Mouse (Mus musculus) CH12F3 (cell line): ENCODE data around the gene Slc39a11.

Experiments
- in situ Hi-C: fragments of 300-500 bp; cut with MboI; formaldehyde crosslinking; loops from 2 replicates; pipeline ENCODE4 v1.14.3; 2020; ENCODE audit warnings: low sequenced_read_pairs

Slc39a11 gene

DNA sequence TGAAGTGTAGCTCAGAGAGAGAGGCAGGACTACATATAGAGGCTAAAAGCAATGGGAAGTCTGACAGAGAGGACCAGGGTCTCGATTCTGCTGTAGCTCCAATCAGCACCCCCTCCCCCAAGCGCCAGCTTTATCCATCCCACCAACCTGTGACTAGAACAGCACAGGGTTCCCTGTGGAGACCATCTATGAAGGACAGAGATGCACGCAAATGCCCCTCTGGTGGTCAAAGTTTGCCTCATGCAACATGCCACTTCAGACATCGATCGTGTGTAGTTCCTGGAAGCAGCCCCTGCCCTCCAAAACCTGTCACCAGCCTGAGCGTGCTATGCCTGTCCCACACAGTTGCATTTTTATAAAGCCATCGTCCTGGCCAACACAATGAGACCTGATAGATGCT lies 129.9 kb downstream of the Slc39a11 start:
- in situ Hi-C loops = no loop called here

DNA sequence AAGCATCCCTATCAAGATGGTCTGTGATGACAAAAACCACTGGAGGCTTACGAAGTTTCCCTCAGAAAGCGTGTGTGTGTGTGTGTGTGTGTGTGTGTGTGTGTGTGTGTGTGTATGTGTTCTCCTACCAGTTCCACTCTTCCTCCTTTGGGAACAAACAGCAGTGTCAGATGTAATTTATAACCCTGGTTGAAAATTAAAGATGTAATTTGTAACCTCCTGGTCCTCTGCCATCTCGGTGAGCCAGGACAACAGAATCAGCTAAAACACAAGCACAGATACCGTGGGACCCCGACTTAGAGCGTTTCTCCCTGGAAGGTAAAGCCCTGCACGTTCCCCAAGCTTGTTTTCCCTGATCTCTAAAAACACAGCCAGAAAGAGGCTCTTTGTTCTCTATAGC lies 131.7 kb downstream of the Slc39a11 start:
- in situ Hi-C loops = no loop called here

GRCm38 (mm10) chr11:113516156-113516555 lies 133.7 kb downstream of the Slc39a11 start:
- in situ Hi-C loops = no loop called here

GRCm38 (mm10) chr11:113512976-113513375 lies 136.9 kb downstream of the Slc39a11 start:
- in situ Hi-C loops = no loop called here

DNA sequence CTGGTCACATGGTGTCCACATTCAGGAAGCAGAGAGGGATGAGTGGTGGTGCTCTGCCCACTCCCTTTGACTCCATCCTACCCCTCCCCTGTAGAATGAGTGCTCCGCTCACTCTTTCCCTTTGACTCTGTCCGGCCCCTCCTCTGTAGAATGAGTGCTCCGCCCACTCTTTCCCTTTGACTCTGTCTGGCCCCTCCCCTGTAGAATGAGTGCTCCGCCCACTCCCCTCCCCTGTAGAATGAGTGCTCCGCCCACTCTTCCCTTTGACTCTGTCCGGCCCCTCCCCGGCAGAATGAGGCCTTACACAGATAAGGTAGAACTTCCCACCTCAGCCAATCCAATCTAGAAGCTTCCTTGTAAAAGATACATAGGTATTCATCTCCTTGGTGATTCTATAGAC lies 137.7 kb downstream of the Slc39a11 start:
- in situ Hi-C loops = no loop called here

GRCm38 (mm10) chr11:113510969-113511625 lies 138.8 kb downstream of the Slc39a11 start:
- in situ Hi-C loops = no loop called here

- in situ Hi-C loops = no loop called here
Measured at GRCm38 (mm10) chr11:113510249-113510648, 139.6 kb downstream of the Slc39a11 start.

GRCm38 (mm10) chr11:113507716-113508480 lies 142.0 kb downstream of the Slc39a11 start:
- in situ Hi-C loops = no loop called here

DNA sequence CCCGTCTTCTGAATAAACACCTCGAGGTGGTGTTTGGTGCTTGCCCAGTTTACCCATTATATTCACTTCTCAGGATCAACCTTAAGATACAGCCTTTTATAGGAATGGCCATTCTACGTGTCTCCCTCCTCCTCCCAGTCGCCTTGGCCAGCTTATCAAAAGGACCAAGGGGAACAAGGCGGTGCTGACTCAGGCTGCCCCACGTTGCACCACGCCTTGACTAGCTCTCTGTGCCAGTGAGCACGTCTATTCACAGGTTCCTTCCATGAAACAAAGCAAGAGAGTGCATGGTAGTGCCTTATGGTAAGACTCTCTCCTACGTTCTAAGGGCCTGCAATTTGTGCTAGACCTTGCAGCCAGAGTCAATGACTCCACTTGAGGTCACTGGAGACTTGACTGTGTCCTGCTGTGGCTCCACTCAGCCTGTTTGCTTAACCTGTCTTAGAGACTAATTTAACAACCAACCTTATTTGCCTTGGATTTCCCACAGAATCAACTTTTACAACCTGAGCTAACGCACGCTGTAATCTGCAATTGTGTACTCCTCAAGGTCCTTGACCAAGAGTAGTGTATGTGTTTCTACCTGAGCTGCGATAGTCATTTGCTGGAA lies 144.2 kb downstream of the Slc39a11 start:
- in situ Hi-C loops = no loop called here

- in situ Hi-C loops = no loop called here
Measured at GRCm38 (mm10) chr11:113504459-113505062, 145.3 kb downstream of the Slc39a11 start.

DNA sequence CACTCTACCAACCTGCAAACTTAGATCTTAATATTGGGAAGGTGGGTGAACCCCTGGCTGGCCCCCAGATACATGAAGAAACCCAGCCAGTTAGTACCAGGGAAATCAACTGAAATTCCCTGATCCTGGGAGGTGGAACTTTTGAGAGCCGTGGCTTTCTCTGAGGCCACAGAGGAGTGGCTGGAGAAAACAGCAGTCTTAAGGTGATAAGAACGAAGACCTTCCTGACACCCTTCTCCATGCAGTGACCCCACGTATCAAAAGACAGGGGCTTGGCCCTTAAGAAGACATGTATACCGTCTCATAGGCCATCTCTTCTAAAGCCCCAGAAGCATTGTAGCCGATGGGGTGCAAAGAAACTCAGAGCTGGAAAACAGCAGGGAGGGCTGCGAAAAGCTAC lies 146.9 kb downstream of the Slc39a11 start:
- in situ Hi-C loops = no loop called here

DNA sequence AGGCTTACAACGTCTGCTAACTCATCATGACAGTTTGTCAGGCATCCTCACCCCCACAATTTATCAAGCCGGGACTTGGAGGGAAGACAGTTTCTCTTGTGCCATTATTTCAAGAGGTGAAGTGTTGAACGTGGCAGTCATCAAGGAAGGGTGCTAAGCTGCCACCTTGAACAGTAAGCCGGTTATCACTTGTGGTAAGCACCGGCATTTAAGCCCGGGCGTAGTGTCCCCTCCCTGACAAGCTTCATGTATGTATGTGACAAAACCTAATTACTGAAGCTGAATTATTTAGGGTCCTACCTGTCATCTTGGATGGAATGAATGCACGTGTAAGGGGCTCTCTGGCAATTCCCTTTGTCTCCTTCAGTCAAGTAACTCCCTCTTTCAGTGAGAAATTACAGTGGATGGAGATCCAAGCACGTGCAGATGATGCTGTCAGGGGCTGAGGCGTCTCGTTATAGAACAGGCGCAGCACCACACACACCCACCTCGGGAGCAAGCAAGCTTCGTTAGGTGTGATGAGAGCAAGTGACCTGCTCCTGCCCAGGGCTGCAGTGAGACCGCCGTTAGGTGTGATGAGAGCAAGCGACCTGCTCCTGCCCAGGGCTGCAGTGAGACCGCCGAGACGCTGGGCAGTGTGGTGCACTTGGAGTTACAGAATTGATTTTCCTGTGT lies 149.1 kb downstream of the Slc39a11 start:
- in situ Hi-C loops = no loop called here

GRCm38 (mm10) chr11:113498889-113499288 lies 151.0 kb downstream of the Slc39a11 start:
- in situ Hi-C loops = no loop called here

DNA sequence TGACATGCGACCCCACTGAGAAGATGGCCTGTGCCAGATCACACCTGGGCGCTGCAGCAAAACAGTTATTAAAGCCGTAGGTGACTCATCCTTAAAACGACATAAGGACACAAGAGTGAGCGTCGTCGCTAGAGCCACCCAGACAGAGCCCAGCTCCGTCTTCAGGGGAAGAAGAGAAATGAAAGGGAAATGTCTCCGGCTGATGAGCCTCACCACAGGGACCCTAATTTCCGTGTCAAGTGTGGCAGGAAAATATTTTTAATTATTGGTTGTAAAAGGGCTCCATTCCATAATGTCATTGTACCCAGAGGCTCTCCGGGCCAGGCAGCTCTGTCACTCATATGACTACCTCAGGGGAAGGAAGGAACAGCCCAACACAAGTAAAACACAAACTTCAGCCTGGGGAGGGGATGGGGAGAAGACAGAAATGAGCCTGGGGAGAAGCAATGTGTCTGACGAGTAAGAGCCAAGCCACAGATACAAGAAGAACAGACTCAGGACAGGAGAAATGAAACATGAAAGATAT lies 155.8 kb downstream of the Slc39a11 start:
- in situ Hi-C loops = no loop called here

- in situ Hi-C loops = no loop called here
Measured at GRCm38 (mm10) chr11:113490530-113491520, 159.1 kb downstream of the Slc39a11 start.

- in situ Hi-C loops = no loop called here
Measured at GRCm38 (mm10) chr11:113487603-113488335, 162.1 kb downstream of the Slc39a11 start.

DNA sequence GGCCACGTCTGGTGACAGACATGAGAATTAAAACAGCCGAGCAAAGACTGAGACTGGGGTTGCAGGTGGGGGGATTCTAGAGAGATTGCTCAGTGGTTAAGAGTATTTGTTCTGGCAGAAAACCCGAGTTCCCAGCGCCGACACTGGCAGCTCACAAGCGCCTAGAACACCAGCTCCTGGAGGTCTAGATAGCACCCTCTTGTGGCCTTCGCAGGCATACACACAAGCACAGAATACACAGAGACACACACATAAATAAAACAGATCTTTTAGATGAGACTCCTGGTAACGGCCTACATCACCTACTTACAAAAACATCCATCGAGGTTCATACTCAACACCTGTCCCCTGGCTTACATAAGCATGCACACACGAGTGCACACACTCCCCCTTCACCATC lies 165.8 kb downstream of the Slc39a11 start:
- in situ Hi-C loops = no loop called here

- in situ Hi-C loops = no loop called here
Measured at GRCm38 (mm10) chr11:113477550-113477949, 172.3 kb downstream of the Slc39a11 start.

DNA sequence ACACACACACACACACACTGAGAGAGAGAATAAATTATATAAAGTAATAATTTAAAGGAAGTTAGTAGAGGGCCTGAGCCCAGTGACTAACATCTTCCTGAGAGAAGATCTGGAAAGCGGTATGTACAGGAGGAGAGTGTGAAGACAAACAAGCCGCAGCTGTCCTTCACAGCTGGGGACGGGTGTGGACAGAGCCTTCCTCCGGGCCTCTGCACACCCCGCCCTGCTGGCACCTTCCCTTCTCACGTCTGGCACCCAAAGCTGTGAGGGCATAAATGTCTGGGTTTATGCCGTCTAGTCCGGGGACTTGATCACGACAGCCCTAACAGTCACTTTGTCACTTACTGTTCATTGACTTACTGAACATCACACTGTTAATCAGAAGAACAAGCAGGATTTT lies 173.2 kb downstream of the Slc39a11 start:
- in situ Hi-C loops = no loop called here
